Mouse (Mus musculus): Measurements from ENCODE around the gene Arhgef7. TPM values are rescaled to one million over a fixed set of nuclear protein-coding genes. Genes with fewer than 3 reads are reported as not detected.

Gene Arhgef7
- total and polyA plus RNA-seq, 3 experiments, result 59.7 to 117 (median 114) TPM

DNA sequence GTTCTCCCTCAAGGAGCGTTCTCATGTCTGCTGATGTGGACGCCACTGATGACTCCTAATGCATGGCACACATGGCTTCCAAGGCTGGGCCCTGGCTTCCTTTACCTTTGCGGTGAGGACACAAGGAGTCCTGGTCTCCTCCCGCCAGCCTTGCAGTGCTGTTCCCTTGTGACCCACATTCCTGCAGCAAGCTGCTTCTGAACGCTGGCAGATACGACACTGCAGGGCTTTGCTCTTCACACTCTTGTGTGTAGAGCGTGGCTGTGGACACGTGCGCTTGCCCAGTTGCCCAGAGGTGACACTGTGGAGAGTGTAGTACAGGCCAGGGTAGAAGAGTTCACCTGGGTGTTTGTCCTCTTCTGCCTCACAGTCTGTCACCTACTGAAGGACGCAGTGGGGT is 49.7 kb downstream of the Arhgef7 start:
- peak in 1 of 2 experiments; percentile 69 for DNase-seq
- TF ChIP-seq CTCF (IDR thresholded peaks at IDR 0.05), result no peak
- no peak for TF ChIP-seq POLR2A (IDR thresholded peaks at IDR 0.05; ENCODE audit: insufficient read depth, low read depth, low read length)
- peak; percentile 82 for TF ChIP-seq EP300 (IDR thresholded peaks at IDR 0.05; ENCODE audit: insufficient read depth, low read depth, low read length)
- H3K27ac ChIP-seq, result peak overlapping the region; percentile 61
- H3K9ac ChIP-seq (ENCODE audit: low read depth, low read length), result no peak overlapping the region
- peaks cover 5% of the 10 kb centered on the region; the same call in 1 of the 2 replicates for H3K79me2 ChIP-seq (replicated peaks; ENCODE audit: control insufficient read depth, insufficient read depth, low read length)
- no peaks in the 10 kb centered on the region for H3K27me3 ChIP-seq (ENCODE audit: control insufficient read depth, insufficient read depth, low read length)
- intact Hi-C loops (cut with DNase I), result loop anchor here (10.0 kb wide), 1 partner anchor 222 kb away; the partner anchor contains the start of genes Cars2 and Ing1
- whole genome bisulfite sequencing, result 37% methylated on average over 10 of the region's 10 CpGs
- H3K36me3 ChIP-seq (ENCODE audit: control insufficient read depth, insufficient read depth, low read length), result peaks cover 2% of the 10 kb centered on the region
- no peak overlapping the region for H3K4me3 ChIP-seq
- peaks cover 49% of the 10 kb centered on the region for H3K4me1 ChIP-seq (ENCODE audit: control insufficient read depth, insufficient read depth, low read length)

DNA sequence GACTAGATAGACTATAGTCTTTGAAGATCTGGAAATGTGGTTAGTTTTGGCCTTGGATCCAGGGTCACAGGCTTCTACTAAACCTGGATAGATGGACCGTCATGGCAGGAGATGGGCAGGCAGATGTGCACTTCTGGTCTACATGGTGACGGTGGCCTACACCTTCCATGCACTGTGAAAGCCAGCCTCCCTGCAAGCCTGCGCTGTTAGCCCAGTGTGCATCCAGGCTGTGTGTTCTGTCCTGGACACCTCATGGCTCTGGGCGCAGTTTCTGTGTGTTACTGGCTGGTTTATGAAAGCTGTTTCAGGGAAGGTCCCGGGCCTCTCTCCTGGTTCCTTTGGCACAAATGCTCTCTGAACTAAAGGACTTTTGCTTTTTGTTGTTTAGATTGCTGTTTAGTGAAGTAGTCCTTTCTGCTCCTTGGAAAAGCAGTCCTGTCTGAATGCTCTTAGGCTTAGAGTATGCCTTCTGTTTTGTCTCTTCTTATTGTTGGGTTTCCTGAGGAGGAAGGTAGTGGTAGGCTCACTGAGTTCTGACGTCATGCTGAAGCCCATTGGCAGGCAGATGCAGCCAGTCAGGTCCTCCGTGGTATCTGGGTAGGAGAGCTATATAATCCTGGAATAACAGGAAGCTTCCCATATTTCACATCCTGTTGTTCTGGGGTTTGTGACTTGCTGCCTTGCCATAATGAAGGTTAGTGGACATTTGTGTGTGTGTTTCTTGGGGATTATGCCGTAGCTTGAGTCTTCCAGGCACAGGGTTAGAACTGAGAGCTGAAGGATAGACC is 51.3 kb downstream of the Arhgef7 start:
- peaks cover 5% of the 10 kb centered on the region; the same call in 1 of the 2 replicates for H3K79me2 ChIP-seq (replicated peaks; ENCODE audit: control insufficient read depth, insufficient read depth, low read length)
- peak overlapping the region; percentile 87 for H3K27ac ChIP-seq
- peaks cover 51% of the 10 kb centered on the region for H3K4me1 ChIP-seq (ENCODE audit: control insufficient read depth, insufficient read depth, low read length)
- H3K4me3 ChIP-seq, result peak overlapping the region; percentile 52
- 46% methylated on average over 8 of the region's 8 CpGs for WGBS
- TF ChIP-seq EP300 (IDR thresholded peaks at IDR 0.05; ENCODE audit: insufficient read depth, low read depth, low read length), result no peak
- no peak for TF ChIP-seq CTCF (IDR thresholded peaks at IDR 0.05)
- peak; percentile 61; the same call in 1 of the 2 replicates for TF ChIP-seq POLR2A (IDR thresholded peaks at IDR 0.05; ENCODE audit: insufficient read depth, low read depth, low read length)
- peaks cover 2% of the 10 kb centered on the region for H3K36me3 ChIP-seq (ENCODE audit: control insufficient read depth, insufficient read depth, low read length)
- H3K27me3 ChIP-seq (ENCODE audit: control insufficient read depth, insufficient read depth, low read length), result no peaks in the 10 kb centered on the region
- peak in 1 of 2 experiments; percentile 45 for DNase-seq
- intact Hi-C loops (cut with DNase I), result loop anchor here (2.0 to 10.0 kb wide), 2 partner anchors 20 to 224 kb away; partner anchors contain the start of genes Cars2 and Ing1
- H3K9ac ChIP-seq (ENCODE audit: low read depth, low read length), result peak overlapping the region; percentile 51; the same call in 1 of the 2 replicates

DNA sequence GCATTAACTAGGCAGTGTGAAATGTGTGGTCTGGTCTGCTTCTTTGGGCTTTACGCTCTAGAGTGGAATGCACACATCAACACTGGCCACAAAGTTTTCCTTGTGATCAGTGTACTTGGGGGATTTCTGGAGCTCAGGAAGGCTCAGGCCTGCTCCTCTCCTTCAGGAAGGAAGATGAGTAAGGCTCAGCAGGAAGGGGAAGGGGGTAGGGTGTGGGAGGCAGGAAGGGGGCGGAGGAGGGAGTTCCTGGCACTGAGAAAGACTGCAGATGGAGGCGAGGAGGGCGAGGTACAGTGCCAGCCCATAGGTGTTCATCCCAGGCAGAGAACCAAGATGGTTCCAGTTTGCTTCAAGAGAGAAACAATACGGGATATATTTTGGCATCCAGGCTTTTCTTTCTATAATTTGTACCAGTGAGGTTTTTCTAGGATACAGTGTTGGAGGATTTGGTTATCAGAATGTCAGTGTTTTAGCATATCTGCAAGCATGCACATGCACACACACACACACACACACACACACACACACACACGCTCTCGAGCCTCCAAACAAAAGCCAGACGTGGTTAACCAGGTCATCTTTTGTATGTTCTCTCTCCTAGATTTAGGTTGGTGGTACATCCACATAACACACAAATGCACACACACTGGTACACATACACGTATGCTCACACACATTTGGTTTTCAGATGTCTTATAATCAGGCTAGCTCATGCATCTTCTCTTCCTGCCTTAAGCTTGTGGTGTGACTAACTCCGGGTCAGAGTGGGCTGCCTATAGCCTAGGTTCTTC is 52.5 kb downstream of the Arhgef7 start:
- H3K9ac ChIP-seq (ENCODE audit: low read depth, low read length), result peak overlapping the region; percentile 20; the same call in 1 of the 2 replicates
- H3K36me3 ChIP-seq (ENCODE audit: control insufficient read depth, insufficient read depth, low read length), result peaks cover 2% of the 10 kb centered on the region
- 37% methylated on average over 10 of the region's 10 CpGs for WGBS
- DNase-seq, result peak in 1 of 2 experiments; percentile 34
- peaks cover 42% of the 10 kb centered on the region for H3K4me1 ChIP-seq (ENCODE audit: control insufficient read depth, insufficient read depth, low read length)
- H3K4me3 ChIP-seq, result peak overlapping the region; percentile 52
- TF ChIP-seq POLR2A (IDR thresholded peaks at IDR 0.05; ENCODE audit: insufficient read depth, low read depth, low read length) (no peak), EP300 (IDR thresholded peaks at IDR 0.05; ENCODE audit: insufficient read depth, low read depth, low read length) (no peak), CTCF (IDR thresholded peaks at IDR 0.05) (no peak)
- H3K27me3 ChIP-seq (ENCODE audit: control insufficient read depth, insufficient read depth, low read length), result no peaks in the 10 kb centered on the region
- peaks cover 8% of the 10 kb centered on the region for H3K79me2 ChIP-seq (replicated peaks; ENCODE audit: control insufficient read depth, insufficient read depth, low read length)
- H3K27ac ChIP-seq, result peak overlapping the region; percentile 87
- intact Hi-C loops (cut with DNase I), result loop anchor here (2.0 to 10.0 kb wide), 2 partner anchors 21 to 225 kb away; partner anchors contain the start of genes Cars2 and Ing1

DNA sequence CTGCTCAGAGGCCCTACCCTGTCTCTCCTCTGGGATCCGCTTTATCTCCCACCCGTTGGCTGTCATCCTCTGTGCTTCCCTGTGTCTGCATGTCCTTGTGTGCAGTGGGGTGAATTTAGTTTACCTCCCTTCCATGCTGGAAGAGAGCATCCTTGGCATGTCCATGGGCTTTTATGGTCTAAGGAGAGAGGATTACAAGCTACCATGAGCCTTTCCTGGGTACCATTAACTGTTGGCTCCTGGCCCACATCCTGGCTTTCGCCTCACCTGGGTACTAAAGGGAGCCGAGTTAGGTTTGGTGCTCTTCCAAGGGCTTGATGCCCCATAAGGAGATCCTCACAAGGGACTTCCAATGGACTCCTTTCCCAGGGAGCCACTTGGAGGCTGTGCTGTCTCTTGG is 53.1 kb downstream of the Arhgef7 start:
- Histone ChIP-seq H3K4me1 (ENCODE audit: control insufficient read depth, insufficient read depth, low read length) (peaks cover 38% of the 10 kb centered on the region), H3K36me3 (ENCODE audit: control insufficient read depth, insufficient read depth, low read length) (peaks cover 2% of the 10 kb centered on the region), H3K27me3 (ENCODE audit: control insufficient read depth, insufficient read depth, low read length) (no peaks in the 10 kb centered on the region), H3K9ac (ENCODE audit: low read depth, low read length) (no peak overlapping the region), H3K79me2 (replicated peaks; ENCODE audit: control insufficient read depth, insufficient read depth, low read length) (peaks cover 9% of the 10 kb centered on the region), H3K4me3 (peak overlapping the region; percentile 35), H3K27ac (peak overlapping the region; percentile 13; the same call in 1 of the 2 replicates)
- intact Hi-C loops (cut with DNase I), result no loop called here
- no peak for DNase-seq
- TF ChIP-seq POLR2A (IDR thresholded peaks at IDR 0.05; ENCODE audit: insufficient read depth, low read depth, low read length) (no peak), EP300 (IDR thresholded peaks at IDR 0.05; ENCODE audit: insufficient read depth, low read depth, low read length) (no peak), CTCF (IDR thresholded peaks at IDR 0.05) (no peak)
- 32% methylated on average over 4 of the region's 4 CpGs for WGBS

DNA sequence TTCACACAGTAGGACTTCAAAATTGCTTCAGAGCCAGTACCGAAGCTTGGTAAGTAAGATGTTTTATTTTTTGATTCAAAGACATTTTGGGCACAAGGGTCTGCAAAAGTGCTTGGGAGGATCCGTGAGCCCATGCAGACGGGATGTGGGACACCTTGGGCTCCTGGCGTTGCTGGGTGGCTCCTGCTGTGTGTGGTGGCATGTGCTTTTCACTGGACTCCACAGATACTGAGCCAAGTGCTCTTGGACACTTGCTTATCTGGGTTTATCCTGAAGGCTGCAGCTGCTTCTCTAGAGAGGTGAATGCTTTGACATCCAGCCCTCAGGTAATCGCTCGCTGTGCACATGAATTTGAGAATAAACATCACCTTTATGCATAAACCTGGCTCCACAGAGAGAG is 55.1 kb downstream of the Arhgef7 start:
- no peaks in the 10 kb centered on the region for H3K27me3 ChIP-seq (ENCODE audit: control insufficient read depth, insufficient read depth, low read length)
- TF ChIP-seq EP300 (IDR thresholded peaks at IDR 0.05; ENCODE audit: insufficient read depth, low read depth, low read length) (no peak), POLR2A (IDR thresholded peaks at IDR 0.05; ENCODE audit: insufficient read depth, low read depth, low read length) (no peak), CTCF (IDR thresholded peaks at IDR 0.05) (no peak)
- H3K9ac ChIP-seq (ENCODE audit: low read depth, low read length), result no peak overlapping the region
- H3K79me2 ChIP-seq (replicated peaks; ENCODE audit: control insufficient read depth, insufficient read depth, low read length), result peaks cover 7% of the 10 kb centered on the region
- intact Hi-C loops (cut with DNase I), result no loop called here
- H3K36me3 ChIP-seq (ENCODE audit: control insufficient read depth, insufficient read depth, low read length), result peaks cover 2% of the 10 kb centered on the region
- H3K4me1 ChIP-seq (ENCODE audit: control insufficient read depth, insufficient read depth, low read length), result peaks cover 24% of the 10 kb centered on the region
- H3K4me3 ChIP-seq, result no peak overlapping the region
- H3K27ac ChIP-seq, result no peak overlapping the region
- 69% methylated on average over 6 of the region's 6 CpGs for WGBS
- no peak for DNase-seq
